9 mouse cellular contexts compared by ENCODE assay signal in the genomic region with DNA sequence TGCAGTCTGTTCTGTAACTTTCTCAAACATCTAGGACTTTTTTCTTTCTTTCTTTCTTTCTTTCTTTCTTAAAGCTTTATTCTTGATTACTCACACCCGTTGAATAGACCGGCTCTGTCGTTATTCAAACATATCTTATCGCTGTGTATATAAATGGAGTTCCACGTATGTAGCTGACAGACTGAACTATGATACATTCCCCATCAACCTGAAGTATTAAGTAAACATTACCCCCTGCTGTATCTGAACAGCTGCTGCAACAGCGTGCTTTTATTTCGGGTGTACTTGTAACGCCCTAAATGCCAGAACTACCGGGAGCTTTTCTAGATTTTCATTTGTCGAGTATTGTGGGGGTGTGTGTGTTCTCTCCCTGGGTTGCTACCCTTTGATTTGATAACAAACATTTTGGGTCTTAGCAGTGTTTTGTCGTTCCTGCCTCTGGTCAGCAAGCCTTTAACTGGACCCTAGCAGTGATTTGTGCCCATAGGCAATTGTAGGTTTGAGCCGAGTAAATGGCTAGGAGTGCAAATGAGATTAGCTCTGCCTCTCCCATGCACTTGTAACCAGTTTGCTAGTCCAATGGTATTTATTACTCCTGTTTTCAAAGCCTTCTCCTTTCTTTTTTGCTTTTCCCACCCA. TPM values are rescaled to one million over a fixed set of nuclear protein-coding genes. Genes with fewer than 3 reads are reported as not detected.
DNase-seq lines count a peak whose midpoint lies in the region; ATAC-seq and TF ChIP-seq lines count a peak whose summit lies in the region.
"Had no signal": no experiment of that assay in that cellular context is flagged by ENCODE, and none has a peak within 500 bp of the region (broad histone marks: within the 10 kb centered on the region; RNA-seq: fewer than 3 reads in every experiment).

No protein-coding gene starts in this region.

- H3K9me3 ChIP-seq in lung, embryonic 14.5 days (ENCODE audit: low read depth, low read length), result no peaks in the 10 kb centered on the region
- H3K9me3 ChIP-seq in hindbrain, embryonic 10.5 days, result no peaks in the 10 kb centered on the region
- H3K9me3 ChIP-seq in liver, embryonic 13.5 days (replicated peaks), result no peaks in the 10 kb centered on the region
- H3K9me3 ChIP-seq in stomach, embryonic 15.5 days, result no peaks in the 10 kb centered on the region

- no peaks in the 10 kb centered on the region for H3K27me3 ChIP-seq in lung, embryonic 14.5 days (ENCODE audit: insufficient read depth, low read length)
- no peaks in the 10 kb centered on the region for H3K27me3 ChIP-seq in hindbrain, embryonic 10.5 days (ENCODE audit: insufficient read depth, poor library complexity, severe bottlenecking)
- H3K27me3 ChIP-seq in liver, embryonic 13.5 days, result no peaks in the 10 kb centered on the region
- no peaks in the 10 kb centered on the region for H3K27me3 ChIP-seq in stomach, embryonic 15.5 days (replicated peaks)

- no peak for TF ChIP-seq CTCF in lung, embryonic 14.5 days (IDR thresholded peaks at IDR 0.05; ENCODE audit: low read depth)

- no peak for DNase-seq in lung, embryonic 14.5 days
- DNase-seq in lung, postnatal 4 days, result no peak
- no peak for DNase-seq in hindbrain, embryonic 10.5 days (ENCODE audit: low spot score)
- no peak for DNase-seq in liver, embryonic 13.5 days
- no peak for DNase-seq in adrenal gland, postnatal 4 days (ENCODE audit: low spot score in 2 of 2)
- no peak for DNase-seq in cerebellum, adult 18-20 months

- peak overlapping the region; percentile 88 for H3K4me3 ChIP-seq in lung, embryonic 14.5 days (ENCODE audit: low read depth, low read length)
- H3K4me3 ChIP-seq in hindbrain, embryonic 10.5 days, result peak overlapping the region; percentile 76
- peak overlapping the region; percentile 80 for H3K4me3 ChIP-seq in liver, embryonic 13.5 days (replicated peaks)
- H3K4me3 ChIP-seq in stomach, embryonic 15.5 days (replicated peaks), result peak overlapping the region; percentile 79; the same call in 1 of the 2 replicates

- WGBS in lung, embryonic 14.5 days, result 20% methylated on average over 12 of the region's 12 CpGs
- WGBS in hindbrain, embryonic 10.5 days, result 60% methylated on average over 12 of the region's 12 CpGs
- 57% methylated on average over 12 of the region's 12 CpGs for WGBS in liver, embryonic 13.5 days (ENCODE audit: insufficient replicate concordance)
- WGBS in stomach, embryonic 15.5 days, result 29% methylated on average over 12 of the region's 12 CpGs

- no peak for ATAC-seq in lung, embryonic 14.5 days (ENCODE audit: insufficient read depth)
- no peak for ATAC-seq in liver, embryonic 13.5 days (ENCODE audit: low read depth)
- ATAC-seq in stomach, embryonic 15.5 days (ENCODE audit: insufficient read depth, low FRiP score, low read depth), result no peak

- peak overlapping the region; percentile 96 for H3K27ac ChIP-seq in lung, embryonic 14.5 days (ENCODE audit: low read depth)
- no peak overlapping the region for H3K27ac ChIP-seq in hindbrain, embryonic 10.5 days
- no peak overlapping the region for H3K27ac ChIP-seq in liver, embryonic 13.5 days
- H3K27ac ChIP-seq in stomach, embryonic 15.5 days, result peak overlapping the region; percentile 98; the same call in 1 of the 2 replicates

- peaks cover 7% of the 10 kb centered on the region; the same call in 1 of the 2 replicates for H3K4me1 ChIP-seq in lung, embryonic 14.5 days (ENCODE audit: insufficient read depth)
- peaks cover 36% of the 10 kb centered on the region for H3K4me1 ChIP-seq in hindbrain, embryonic 10.5 days (replicated peaks)
- peaks cover 35% of the 10 kb centered on the region for H3K4me1 ChIP-seq in liver, embryonic 13.5 days (replicated peaks)
- H3K4me1 ChIP-seq in stomach, embryonic 15.5 days, result peaks cover 28% of the 10 kb centered on the region

- peaks cover 25% of the 10 kb centered on the region; the same call in 1 of the 2 replicates for H3K36me3 ChIP-seq in lung, embryonic 14.5 days (ENCODE audit: insufficient read depth)
- peaks cover 38% of the 10 kb centered on the region for H3K36me3 ChIP-seq in hindbrain, embryonic 10.5 days
- H3K36me3 ChIP-seq in liver, embryonic 13.5 days, result peaks cover 10% of the 10 kb centered on the region
- peaks cover 10% of the 10 kb centered on the region; the same call in 1 of the 2 replicates for H3K36me3 ChIP-seq in stomach, embryonic 15.5 days

- peak overlapping the region; percentile 93 for H3K4me2 ChIP-seq in lung, embryonic 14.5 days
- peak overlapping the region; percentile 98 for H3K4me2 ChIP-seq in liver, embryonic 13.5 days
- H3K4me2 ChIP-seq in stomach, embryonic 15.5 days, result peak overlapping the region; percentile 98

- peak overlapping the region; percentile 64; the same call in 1 of the 2 replicates for H3K9ac ChIP-seq in lung, embryonic 14.5 days
- H3K9ac ChIP-seq in liver, embryonic 13.5 days, result peak overlapping the region; percentile 87
- no peak overlapping the region for H3K9ac ChIP-seq in stomach, embryonic 15.5 days

RNA-seq across cellular contexts. Expression of gene AU040320, which starts 1.5 kb away (rescaled TPM):
- polyA plus RNA-seq in lung, embryonic 14.5 days (2014; fragmentation: Nextera tagmentation; extraction: Ambion mirVana), result 20.9 and 23.1 TPM in 2 replicates
- polyA plus RNA-seq in hindbrain, embryonic 10.5 days (2016; fragmentation: Nextera tagmentation; extraction: Ambion mirVana), result 25.3 and 31.4 TPM in 2 replicates
- 6.4 and 7.6 TPM in 2 replicates for polyA plus RNA-seq in liver, embryonic 13.5 days (2015; fragmentation: Nextera tagmentation; extraction: Ambion mirVana)
- polyA plus RNA-seq in stomach, embryonic 15.5 days (2015; fragmentation: Nextera tagmentation; extraction: Ambion mirVana), result 20.2 and 29.9 TPM in 2 replicates
- total RNA-seq in adrenal gland, postnatal 4 days (2021), result 10 to 100 TPM; 40.9 to 42.0 TPM

RNA-seq across cellular contexts. Expression of gene Ncdn, which starts 1.6 kb away (rescaled TPM):
- polyA plus RNA-seq in lung, embryonic 14.5 days (2014; fragmentation: Nextera tagmentation; extraction: Ambion mirVana), result 28.7 and 30.4 TPM in 2 replicates
- polyA plus RNA-seq in hindbrain, embryonic 10.5 days (2016; fragmentation: Nextera tagmentation; extraction: Ambion mirVana), result 35.6 and 49.1 TPM in 2 replicates
- 8.8 and 10.5 TPM in 2 replicates for polyA plus RNA-seq in liver, embryonic 13.5 days (2015; fragmentation: Nextera tagmentation; extraction: Ambion mirVana)
- 24.7 and 26.9 TPM in 2 replicates for polyA plus RNA-seq in stomach, embryonic 15.5 days (2015; fragmentation: Nextera tagmentation; extraction: Ambion mirVana)
- 10 to 100 TPM; 34.5 to 35.7 TPM for total RNA-seq in adrenal gland, postnatal 4 days (2021)

RNA-seq across cellular contexts. Expression of gene Tfap2e, which starts 18.8 kb away (rescaled TPM):
- not detected in 2 replicates for polyA plus RNA-seq in lung, embryonic 14.5 days (2014; fragmentation: Nextera tagmentation; extraction: Ambion mirVana)
- polyA plus RNA-seq in hindbrain, embryonic 10.5 days (2016; fragmentation: Nextera tagmentation; extraction: Ambion mirVana), result 0.73 and 1.8 TPM in 2 replicates
- polyA plus RNA-seq in liver, embryonic 13.5 days (2015; fragmentation: Nextera tagmentation; extraction: Ambion mirVana), result not detected in 2 replicates
- not detected in 2 replicates for polyA plus RNA-seq in stomach, embryonic 15.5 days (2015; fragmentation: Nextera tagmentation; extraction: Ambion mirVana)
- not detected for total RNA-seq in adrenal gland, postnatal 4 days (2021)
- total RNA-seq: common myeloid progenitor, adult 5-6 weeks; megakaryocyte-erythroid progenitor cell, adult 5-6 weeks had no signal

Comparison
In these comparisons a context has a peak if more than half of its experiments do, and no peak if none do; other contexts are left out.
1. H3K27ac ChIP-seq: peak in lung, embryonic 14.5 days (single experiment) and stomach, embryonic 15.5 days (single experiment); none in hindbrain, embryonic 10.5 days (single experiment) and liver, embryonic 13.5 days (single experiment).
2. Peak in every context shown above with its lines, with median percentiles within 50 percentile points of each other: H3K4me2 ChIP-seq and H3K4me3 ChIP-seq.